Mouse (Mus musculus) midbrain, embryonic 15.5 days (tissue): ENCODE data around the gene Mrpl14. TPM values are rescaled to one million over a fixed set of nuclear protein-coding genes. Genes with fewer than 3 reads are reported as not detected.

Experiments
- ATAC-seq: fragments of 200-750 bp; cut with Nextera tagmentation; replicated peaks from 2 replicates; pipeline ENCODE4 v1.8.0; 2017; ENCODE audit warnings: moderate TSS enrichment
- H3K27ac ChIP-seq: fragments of 300-500 bp; sonication (generic); 2 replicates; pipeline ENCODE4 v1.5.1; 2015; ENCODE audit warnings: mild to moderate bottlenecking, inconsistent platforms
- H3K27me3 ChIP-seq: fragments of 300-500 bp; sonication (generic); replicated peaks from 2 replicates; pipeline ENCODE4 v1.6.1; 2015; ENCODE audit warnings: inconsistent platforms
- H3K36me3 ChIP-seq: fragments of 300-500 bp; sonication (generic); replicated peaks from 2 replicates; pipeline ENCODE4 v1.6.1; 2015; ENCODE audit warnings: inconsistent platforms
- H3K4me1 ChIP-seq: fragments of 300-500 bp; sonication (generic); 2 replicates; pipeline ENCODE4 v1.6.1; 2015; ENCODE audit warnings: inconsistent platforms
- H3K4me2 ChIP-seq: fragments of 300-500 bp; sonication (generic); 2 replicates; pipeline ENCODE4 v1.6.1; 2015; ENCODE audit warnings: inconsistent platforms, mild to moderate bottlenecking, moderate library complexity
- H3K4me3 ChIP-seq: fragments of 300-500 bp; sonication (generic); 2 replicates; pipeline ENCODE4 v1.5.1; 2015; ENCODE audit warnings: mild to moderate bottlenecking, inconsistent platforms
- H3K9ac ChIP-seq: fragments of 300-500 bp; sonication (generic); 2 replicates; pipeline ENCODE4 v1.6.1; 2015; ENCODE audit warnings: mild to moderate bottlenecking, inconsistent platforms
- H3K9me3 ChIP-seq: fragments of 300-500 bp; sonication (generic); 2 replicates; pipeline ENCODE4 v1.6.1; 2016; ENCODE audit warnings: inconsistent platforms
- WGBS: fragments of 180-500 bp; shearing (Covaris S2); methylation state at CpG from one replicate; pipeline ENCODE4 v1.1.7; 2015; ENCODE audit warnings: mixed read lengths; 5-methylcytosine and 5-hydroxymethylcytosine counted together
- polyA plus RNA-seq: library from polyadenylated mRNA; unstranded; fragments of >200 nt; fragmentation: Nextera tagmentation; extraction: Ambion mirVana; gene quantifications from 2 replicates; pipeline ENCODE4 v1.2.1, GENCODE M21; 2015

The Mrpl14 gene
- polyA plus RNA-seq, 1 experiment from 2014 or later, result 118 TPM

GRCm38 (mm10) chr17:45730696-45731095 lies 44.6 kb downstream of the Mrpl14 start:
- Histone ChIP-seq H3K4me2 (no peak overlapping the region), H3K4me1 (peaks cover 25% of the 10 kb centered on the region), H3K27me3 (0 out of 2 replicates have a peak, but pooled peaks cover 7% of the 10 kb centered on the region), H3K27ac (no peak overlapping the region), H3K36me3 (no peaks in the 10 kb centered on the region), H3K9ac (no peak overlapping the region), H3K4me3 (no peak overlapping the region), H3K9me3 (no peaks in the 10 kb centered on the region)
- WGBS, result 89% methylated on average over 4 of the region's 4 CpGs
- ATAC-seq, result no peak

DNA sequence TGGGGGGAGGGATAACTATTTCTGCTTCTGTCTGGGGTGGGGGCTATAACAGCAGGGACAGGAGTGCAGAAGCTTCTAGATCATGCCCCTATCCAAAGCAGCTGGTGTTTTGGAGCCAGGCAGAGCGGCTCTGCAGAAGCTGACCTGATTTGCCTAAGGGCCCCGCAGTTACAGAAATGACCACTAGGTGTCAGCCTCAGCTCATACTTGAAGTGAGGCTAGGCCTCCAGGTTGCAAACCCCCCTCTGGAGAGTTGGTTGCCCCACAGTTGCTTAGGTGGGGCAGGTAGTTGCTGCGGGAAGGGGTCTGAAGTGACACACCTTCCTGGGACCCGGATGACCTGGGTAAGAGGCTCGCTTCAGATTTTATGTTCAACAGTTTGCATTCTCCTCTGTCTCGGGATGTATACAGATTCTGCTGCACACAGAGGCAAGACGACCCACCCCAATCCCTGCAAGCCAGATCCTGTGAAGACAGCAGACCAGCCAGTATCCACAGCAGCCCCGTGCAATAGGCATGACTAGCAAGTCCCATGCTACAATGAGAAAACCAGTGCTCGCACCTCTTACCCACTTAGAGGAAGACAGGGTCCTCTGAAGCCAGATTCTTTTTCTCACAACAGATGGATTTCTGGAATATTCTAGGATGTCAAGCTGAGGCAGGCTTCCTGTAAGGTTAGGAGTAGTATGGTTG lies 45.2 kb downstream of the Mrpl14 start:
- no peaks in the 10 kb centered on the region for H3K9me3 ChIP-seq
- H3K36me3 ChIP-seq, result no peaks in the 10 kb centered on the region
- H3K4me1 ChIP-seq, result peaks cover 31% of the 10 kb centered on the region
- no peak overlapping the region for H3K9ac ChIP-seq
- no peak overlapping the region for H3K27ac ChIP-seq
- peak; percentile 6; the same call in 1 of the 2 replicates for ATAC-seq
- H3K4me2 ChIP-seq, result no peak overlapping the region
- whole genome bisulfite sequencing, result 21% methylated on average over 9 of the region's 9 CpGs
- no peak overlapping the region for H3K4me3 ChIP-seq
- H3K27me3 ChIP-seq, result 0 out of 2 replicates have a peak, but pooled peaks cover 7% of the 10 kb centered on the region

- no peaks in the 10 kb centered on the region for H3K36me3 ChIP-seq
- peak overlapping the region; percentile 41; the same call in 1 of the 2 replicates for H3K9ac ChIP-seq
- peak overlapping the region; percentile 79 for H3K4me2 ChIP-seq
- peak overlapping the region; percentile 54; the same call in 1 of the 2 replicates for H3K27ac ChIP-seq
- 0 out of 2 replicates have a peak overlapping the region, but pooled peaks have one; percentile 32 for H3K4me3 ChIP-seq
- WGBS, result 53% methylated on average over 19 of the region's 19 CpGs
- peak; percentile 32 for ATAC-seq
- H3K4me1 ChIP-seq, result peaks cover 39% of the 10 kb centered on the region
- H3K9me3 ChIP-seq, result no peaks in the 10 kb centered on the region
- H3K27me3 ChIP-seq, result 0 out of 2 replicates have a peak, but pooled peaks cover 7% of the 10 kb centered on the region
These were observed 47.1 kb downstream of the Mrpl14 start for GRCm38 (mm10) chr17:45733038-45733734.

- no peak for ATAC-seq
- no peaks in the 10 kb centered on the region for H3K9me3 ChIP-seq
- under 1% methylated on average over 41 of the region's 41 CpGs for WGBS
These were observed 47.7 kb downstream of the Mrpl14 start, which contains the start of gene 1600014C23Rik for GRCm38 (mm10) chr17:45733735-45734301. Gene 1600014C23Rik, minus strand, starts transcription at chr17:45733844.

DNA sequence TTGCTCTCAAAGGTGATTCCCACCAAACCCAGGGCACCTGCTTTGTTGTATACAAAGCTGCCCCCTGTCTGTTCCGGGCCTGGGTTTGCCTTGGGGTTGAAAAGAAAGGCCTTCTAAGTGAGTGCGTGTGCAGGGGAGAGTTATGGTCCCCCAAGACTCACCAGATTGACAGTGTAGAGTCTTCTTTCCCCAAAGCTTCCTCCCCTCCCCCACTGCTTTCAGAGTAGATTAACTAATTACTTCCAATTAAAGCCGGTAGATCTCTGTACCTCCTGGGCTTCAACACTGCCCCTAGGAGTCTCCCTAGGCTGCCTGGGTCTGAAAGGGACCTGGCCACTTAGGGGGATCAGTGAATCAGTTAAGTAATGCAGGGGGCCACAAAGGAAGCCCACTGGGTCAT lies 48.2 kb downstream of the Mrpl14 start:
- WGBS, result 12% methylated on average over 3 of the region's 3 CpGs
- no peaks in the 10 kb centered on the region for H3K36me3 ChIP-seq
- 0 out of 2 replicates have a peak overlapping the region, but pooled peaks have one; percentile 32 for H3K4me3 ChIP-seq
- no peak overlapping the region for H3K9ac ChIP-seq
- H3K9me3 ChIP-seq, result no peaks in the 10 kb centered on the region
- no peak for ATAC-seq
- H3K4me1 ChIP-seq, result peaks cover 39% of the 10 kb centered on the region
- H3K4me2 ChIP-seq, result peak overlapping the region; percentile 79
- H3K27ac ChIP-seq, result peak overlapping the region; percentile 51; the same call in 1 of the 2 replicates
- H3K27me3 ChIP-seq, result 0 out of 2 replicates have a peak, but pooled peaks cover 7% of the 10 kb centered on the region

More at GRCm38 (mm10) chr17:45733735-45734301, 47.7 kb downstream of the Mrpl14 start, which contains the start of gene 1600014C23Rik:
- no peaks in the 10 kb centered on the region for H3K36me3 ChIP-seq
- H3K4me2 ChIP-seq, result peak within 1 kb of the TSS; percentile 79
- H3K4me1 ChIP-seq, result peaks cover 39% of the 10 kb centered on the region
- H3K27me3 ChIP-seq, result 0 out of 2 replicates have a peak, but pooled peaks cover 7% of the 10 kb centered on the region
- H3K4me3 ChIP-seq, result peak within 1 kb of the TSS; percentile 32
- H3K9ac ChIP-seq, result peak within 1 kb of the TSS; percentile 41
- peak within 1 kb of the TSS; percentile 54 for H3K27ac ChIP-seq

DNA sequence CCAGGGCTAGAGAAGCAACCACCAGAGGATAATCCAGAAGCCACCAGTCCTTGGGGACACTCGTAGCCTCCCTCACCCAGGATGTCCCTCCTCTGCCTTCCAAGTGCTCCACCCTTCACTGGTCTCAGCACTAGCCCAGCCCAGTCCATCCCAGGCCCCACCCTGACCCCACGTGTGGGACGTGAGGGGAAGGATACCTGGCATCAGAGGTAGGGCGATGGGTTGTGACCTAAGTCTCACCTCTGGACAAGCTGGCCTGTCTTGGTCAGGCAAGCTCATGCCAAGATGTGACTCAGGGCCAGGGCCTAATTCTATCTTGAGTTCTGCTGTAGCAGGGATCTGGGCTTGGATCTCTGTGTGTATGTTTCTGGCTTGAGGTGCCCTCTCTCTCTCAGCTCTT lies 48.8 kb downstream of the Mrpl14 start:
- no peaks in the 10 kb centered on the region for H3K9me3 ChIP-seq
- no peak overlapping the region for H3K4me2 ChIP-seq
- ATAC-seq, result no peak
- peaks cover 39% of the 10 kb centered on the region for H3K4me1 ChIP-seq
- 61% methylated on average over 4 of the region's 4 CpGs for WGBS
- no peak overlapping the region; the same call in 1 of the 2 replicates for H3K9ac ChIP-seq
- H3K27ac ChIP-seq, result peak overlapping the region; percentile 51
- no peak overlapping the region for H3K4me3 ChIP-seq
- H3K27me3 ChIP-seq, result 0 out of 2 replicates have a peak, but pooled peaks cover 7% of the 10 kb centered on the region
- no peaks in the 10 kb centered on the region for H3K36me3 ChIP-seq

DNA sequence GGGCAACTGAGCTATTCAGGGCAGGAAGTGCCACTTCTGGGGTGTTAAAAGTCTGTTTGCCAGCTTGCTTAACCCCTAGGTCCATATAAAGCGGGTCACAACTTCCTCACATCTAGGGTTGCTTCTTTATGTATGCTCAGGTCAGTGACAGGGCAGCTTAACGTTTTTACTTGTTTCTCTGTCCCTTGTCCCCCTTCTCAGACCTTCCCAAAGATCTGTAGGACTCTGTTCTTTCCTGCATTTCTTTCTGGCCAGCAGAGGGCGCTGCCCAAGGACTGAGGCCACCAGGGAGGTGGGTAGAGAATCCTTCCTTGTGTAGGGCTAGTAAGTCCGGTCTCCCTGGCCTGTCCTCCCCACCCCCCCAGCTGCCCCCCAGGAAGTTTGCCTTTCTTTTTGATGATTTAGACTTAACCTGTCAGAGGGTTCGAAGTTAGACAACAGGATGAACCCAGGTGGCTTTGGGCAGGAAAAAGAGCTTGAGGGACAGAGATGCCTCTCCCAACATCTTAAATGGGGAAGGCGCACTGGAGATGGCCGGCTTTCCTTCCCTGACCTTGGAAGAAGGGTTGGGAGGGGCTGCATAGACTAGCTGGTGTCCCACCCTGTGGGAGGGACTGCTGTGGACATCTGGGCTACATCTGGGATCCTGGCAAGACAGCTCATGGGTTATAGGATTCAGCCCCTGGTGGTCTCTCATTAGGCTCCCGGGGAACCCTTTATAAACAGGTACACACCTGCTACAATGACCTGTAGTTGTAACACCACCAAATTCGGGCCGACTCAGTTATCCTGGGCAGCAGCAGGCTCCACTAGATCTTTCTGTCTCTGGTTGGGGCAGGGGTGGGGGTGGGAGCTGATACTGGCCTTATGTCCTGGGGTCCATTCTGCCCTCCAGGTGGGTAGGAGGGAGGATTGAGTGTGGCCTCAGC lies 49.5 kb downstream of the Mrpl14 start:
- peak overlapping the region; percentile 94 for H3K27ac ChIP-seq
- peak overlapping the region; percentile 49 for H3K4me3 ChIP-seq
- no peaks in the 10 kb centered on the region for H3K9me3 ChIP-seq
- H3K9ac ChIP-seq, result peak overlapping the region; percentile 67
- no peaks in the 10 kb centered on the region for H3K36me3 ChIP-seq
- peak overlapping the region; percentile 79 for H3K4me2 ChIP-seq
- 9% methylated on average over 10 of the region's 10 CpGs for WGBS
- H3K4me1 ChIP-seq, result peaks cover 39% of the 10 kb centered on the region
- 0 out of 2 replicates have a peak, but pooled peaks cover 7% of the 10 kb centered on the region for H3K27me3 ChIP-seq
- peak; percentile 15 for ATAC-seq

GRCm38 (mm10) chr17:45736311-45737077 lies 50.4 kb downstream of the Mrpl14 start:
- H3K27ac ChIP-seq, result peak overlapping the region; percentile 94
- H3K4me1 ChIP-seq, result peaks cover 39% of the 10 kb centered on the region
- ATAC-seq, result peak; percentile 76
- H3K9ac ChIP-seq, result peak overlapping the region; percentile 67
- no peaks in the 10 kb centered on the region for H3K9me3 ChIP-seq
- peak overlapping the region; percentile 79 for H3K4me2 ChIP-seq
- 0 out of 2 replicates have a peak, but pooled peaks cover 7% of the 10 kb centered on the region for H3K27me3 ChIP-seq
- H3K4me3 ChIP-seq, result peak overlapping the region; percentile 49
- WGBS, result under 1% methylated on average over 62 of the region's 72 CpGs
- H3K36me3 ChIP-seq, result no peaks in the 10 kb centered on the region

- peak overlapping the region; percentile 94 for H3K27ac ChIP-seq
- H3K27me3 ChIP-seq, result 0 out of 2 replicates have a peak, but pooled peaks cover 7% of the 10 kb centered on the region
- H3K4me2 ChIP-seq, result peak overlapping the region; percentile 79
- no peaks in the 10 kb centered on the region for H3K36me3 ChIP-seq
- peak; percentile 41 for ATAC-seq
- H3K4me3 ChIP-seq, result peak overlapping the region; percentile 49
- H3K4me1 ChIP-seq, result peaks cover 39% of the 10 kb centered on the region
- 18% methylated on average over 10 of the region's 10 CpGs for WGBS
- H3K9ac ChIP-seq, result peak overlapping the region; percentile 65
- H3K9me3 ChIP-seq, result no peaks in the 10 kb centered on the region
These were observed 51.0 kb downstream of the Mrpl14 start for GRCm38 (mm10) chr17:45737078-45737601.

DNA sequence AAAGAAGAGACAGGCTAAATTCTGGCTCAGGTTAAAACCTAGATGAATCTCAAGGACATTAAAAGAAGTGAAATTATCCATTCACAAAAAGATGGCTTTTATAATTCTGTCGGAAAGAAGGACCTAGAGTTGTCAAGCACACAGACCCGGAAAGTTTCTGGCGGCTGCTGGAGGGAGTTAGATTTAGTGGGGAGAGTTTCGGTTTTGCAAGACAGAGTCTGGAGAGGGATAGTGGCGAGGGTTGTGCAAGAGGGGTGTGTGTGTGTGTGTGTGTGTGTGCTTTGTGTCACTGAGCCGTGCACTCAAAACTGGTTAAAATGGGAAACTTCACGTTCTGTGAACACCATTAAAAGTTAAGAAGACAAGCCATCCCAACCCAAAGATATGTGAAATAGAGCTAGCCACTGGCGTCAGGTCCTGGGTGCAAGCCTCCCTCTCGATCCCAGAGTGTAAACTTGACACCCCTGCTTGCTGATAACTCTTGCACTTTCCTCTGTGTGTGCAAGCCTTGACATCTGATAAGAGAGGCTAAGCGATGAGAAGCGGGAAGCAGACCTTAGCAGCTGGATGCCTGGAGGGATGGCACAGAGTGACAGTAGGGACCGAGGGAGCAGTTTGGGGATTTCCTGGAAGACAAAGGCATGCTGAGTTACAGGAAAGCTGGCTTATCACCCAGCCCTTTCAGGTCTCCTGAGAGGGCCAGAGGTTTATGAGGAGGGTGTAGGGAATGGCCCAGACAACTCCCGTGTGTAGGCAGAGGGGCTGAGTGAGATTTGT lies 56.4 kb downstream of the Mrpl14 start:
- Histone ChIP-seq H3K27me3 (no peaks in the 10 kb centered on the region), H3K27ac (no peak overlapping the region), H3K4me1 (peaks cover under 1% of the 10 kb centered on the region), H3K4me2 (no peak overlapping the region), H3K4me3 (no peak overlapping the region), H3K9me3 (no peaks in the 10 kb centered on the region), H3K36me3 (no peaks in the 10 kb centered on the region), H3K9ac (no peak overlapping the region)
- 57% methylated on average over 13 of the region's 13 CpGs for WGBS
- no peak for ATAC-seq
